Mouse (Mus musculus) hindbrain, postnatal 0 days (tissue): ENCODE measurements around the gene Vps39. TPM values are rescaled to one million over a fixed set of nuclear protein-coding genes. Genes with fewer than 3 reads are reported as not detected.

Source experiments
- ATAC-seq: fragments of 200-750 bp; cut with Nextera tagmentation; 2 replicates; pipeline ENCODE4 v1.8.0; 2017; ENCODE audit warnings: mild to moderate bottlenecking, moderate TSS enrichment, moderate library complexity
- DNase-seq: peaks from one replicate; pipeline ENCODE4 v3.0.0-alpha.2; 2015; ENCODE audit warnings: low spot score
- H3K27ac ChIP-seq: fragments of 300-500 bp; sonication (generic); 2 replicates; pipeline ENCODE4 v1.5.1; 2014; ENCODE audit warnings: mild to moderate bottlenecking
- H3K27me3 ChIP-seq: fragments of 300-500 bp; sonication (generic); 2 replicates; pipeline ENCODE4 v1.6.1; 2014; ENCODE audit warnings: low read length, mixed read lengths; ENCODE audit not compliant: insufficient read depth
- H3K36me3 ChIP-seq: fragments of 300-500 bp; sonication (generic); 2 replicates; pipeline ENCODE4 v1.6.1; 2014; ENCODE audit warnings: low read length, mixed read lengths; ENCODE audit not compliant: insufficient read depth
- H3K4me1 ChIP-seq: fragments of 300-500 bp; sonication (generic); 2 replicates; pipeline ENCODE4 v1.6.1; 2014; ENCODE audit warnings: antibody characterized with exemption, low read length, mixed read lengths; ENCODE audit not compliant: insufficient read depth
- H3K4me2 ChIP-seq: fragments of 300-500 bp; sonication (generic); 2 replicates; pipeline ENCODE4 v1.6.1; 2014; ENCODE audit warnings: low read depth, mild to moderate bottlenecking, low read length, moderate library complexity, mixed read lengths
- H3K4me3 ChIP-seq: fragments of 300-500 bp; sonication (generic); 2 replicates; pipeline ENCODE4 v1.5.1; 2014; ENCODE audit warnings: low read length
- H3K9ac ChIP-seq: fragments of 300-500 bp; sonication (generic); replicated peaks from 2 replicates; pipeline ENCODE4 v1.6.1; 2014; ENCODE audit warnings: mild to moderate bottlenecking, low read length, moderate library complexity, mixed read lengths
- H3K9me3 ChIP-seq: fragments of 300-500 bp; sonication (generic); 2 replicates; pipeline ENCODE4 v1.6.1; 2016; ENCODE audit warnings: low read length, mixed read lengths
- CTCF ChIP-seq: IDR thresholded peaks from 2 replicates; pipeline ENCODE4 v1.5.1; 2016; ENCODE audit warnings: antibody characterized with exemption, control low read depth, low read depth
- WGBS: fragments of 180-500 bp; shearing (Covaris S2); extraction: QIAGEN DNeasy Blood & Tissue Kit; methylation state at CpG from one replicate; pipeline ENCODE4 v1.1.7; 2014; 5-methylcytosine and 5-hydroxymethylcytosine counted together
- polyA plus RNA-seq: library from polyadenylated mRNA; unstranded; fragments of >200 nt; fragmentation: Nextera tagmentation; extraction: Ambion mirVana; gene quantifications from 2 replicates; pipeline ENCODE4 v1.2.1, GENCODE M21; 2015
- total RNA-seq: library from RNA; depleted of rRNA; stranded (reverse); fragments of >200 nt; gene quantifications from 2 replicates; pipeline ENCODE4 v1.2.3, GENCODE M21; 2014

Gene Vps39
- total and polyA plus RNA-seq, 2 experiments from 2014 or later = 32.2 to 67.4 TPM

DNA sequence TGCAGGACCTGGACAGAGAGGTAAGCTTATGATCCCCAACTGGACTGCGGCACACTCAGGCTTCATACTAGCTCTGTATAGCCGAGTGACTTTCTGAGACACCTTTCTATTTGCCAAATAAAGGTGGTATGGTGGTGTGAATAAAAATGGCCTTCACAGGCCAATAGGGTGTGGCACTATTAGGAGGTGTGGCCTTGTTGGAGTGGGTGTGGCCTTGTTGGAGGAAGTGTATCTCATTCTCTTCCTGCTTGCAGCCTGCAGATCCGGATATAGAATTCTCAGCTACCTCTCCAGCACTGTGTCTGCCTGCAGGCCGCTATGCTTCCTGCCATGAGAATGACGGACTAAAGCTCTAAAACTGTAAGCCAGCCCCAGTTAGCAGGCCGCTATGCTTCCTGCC lies 51.9 kb downstream of the Vps39 start:
- Histone ChIP-seq H3K9ac (no peak overlapping the region), H3K4me3 (no peak overlapping the region), H3K36me3 (no peaks in the 10 kb centered on the region), H3K4me1 (no peaks in the 10 kb centered on the region), H3K4me2 (no peak overlapping the region), H3K27me3 (no peaks in the 10 kb centered on the region), H3K9me3 (no peaks in the 10 kb centered on the region), H3K27ac (no peak overlapping the region)
- WGBS = 93% methylated on average over 6 of the region's 6 CpGs
- DNase-seq (no peak), ATAC-seq (no peak)
- no peak for TF ChIP-seq CTCF

DNA sequence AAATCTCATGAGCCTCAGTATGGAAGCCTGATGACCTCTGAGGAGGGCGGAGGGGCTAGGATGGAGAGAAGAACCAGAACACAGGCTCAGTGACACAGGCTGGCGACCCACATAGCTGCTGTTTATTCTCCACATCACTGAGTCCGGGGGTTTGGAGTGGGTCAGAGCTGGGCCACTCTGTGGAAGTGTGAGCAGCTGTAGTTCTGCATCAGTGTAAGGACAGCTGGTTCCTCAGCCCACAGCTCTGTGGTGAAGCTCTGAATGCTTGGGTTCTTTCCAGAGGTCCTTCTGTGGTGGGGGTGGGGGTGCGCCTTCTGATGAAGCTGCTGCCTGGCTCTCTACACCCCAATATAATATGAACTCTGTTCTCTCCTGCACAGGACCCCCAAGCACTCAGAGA lies 53.1 kb downstream of the Vps39 start:
- no peaks in the 10 kb centered on the region for H3K4me1 ChIP-seq
- WGBS = 89% methylated on average over 4 of the region's 4 CpGs
- no peak for ATAC-seq
- no peaks in the 10 kb centered on the region for H3K9me3 ChIP-seq
- H3K9ac ChIP-seq = no peak overlapping the region
- no peak for TF ChIP-seq CTCF
- no peak overlapping the region for H3K27ac ChIP-seq
- H3K27me3 ChIP-seq = no peaks in the 10 kb centered on the region
- H3K4me3 ChIP-seq = no peak overlapping the region
- H3K36me3 ChIP-seq = no peaks in the 10 kb centered on the region
- DNase-seq = no peak
- no peak overlapping the region for H3K4me2 ChIP-seq

DNA sequence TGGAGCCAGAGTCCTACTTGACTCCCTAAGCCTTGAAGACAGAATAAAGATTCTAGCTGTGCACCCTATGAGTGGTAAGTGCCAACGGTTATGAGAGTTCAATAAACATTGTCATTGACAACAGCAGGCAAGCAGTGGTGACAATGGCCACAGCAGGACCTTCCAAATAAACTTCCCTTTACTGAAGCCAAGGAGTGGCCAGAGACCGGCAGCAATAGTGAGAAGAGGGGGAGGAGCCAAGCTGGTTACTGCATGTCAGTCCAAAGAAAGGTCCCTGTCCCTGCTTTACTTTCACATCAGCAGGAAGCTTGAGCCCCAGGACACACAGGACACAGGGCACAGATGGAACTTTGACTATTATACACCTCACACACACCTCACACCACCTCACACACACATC lies 56.8 kb downstream of the Vps39 start:
- TF ChIP-seq CTCF = no peak
- Histone ChIP-seq H3K9ac (no peak overlapping the region), H3K27me3 (no peaks in the 10 kb centered on the region), H3K4me1 (no peaks in the 10 kb centered on the region), H3K4me2 (no peak overlapping the region), H3K27ac (no peak overlapping the region), H3K36me3 (no peaks in the 10 kb centered on the region), H3K4me3 (no peak overlapping the region), H3K9me3 (no peaks in the 10 kb centered on the region)
- ATAC-seq = no peak
- DNase-seq = no peak
- 6% methylated on average over 2 of the region's 2 CpGs for WGBS

DNA sequence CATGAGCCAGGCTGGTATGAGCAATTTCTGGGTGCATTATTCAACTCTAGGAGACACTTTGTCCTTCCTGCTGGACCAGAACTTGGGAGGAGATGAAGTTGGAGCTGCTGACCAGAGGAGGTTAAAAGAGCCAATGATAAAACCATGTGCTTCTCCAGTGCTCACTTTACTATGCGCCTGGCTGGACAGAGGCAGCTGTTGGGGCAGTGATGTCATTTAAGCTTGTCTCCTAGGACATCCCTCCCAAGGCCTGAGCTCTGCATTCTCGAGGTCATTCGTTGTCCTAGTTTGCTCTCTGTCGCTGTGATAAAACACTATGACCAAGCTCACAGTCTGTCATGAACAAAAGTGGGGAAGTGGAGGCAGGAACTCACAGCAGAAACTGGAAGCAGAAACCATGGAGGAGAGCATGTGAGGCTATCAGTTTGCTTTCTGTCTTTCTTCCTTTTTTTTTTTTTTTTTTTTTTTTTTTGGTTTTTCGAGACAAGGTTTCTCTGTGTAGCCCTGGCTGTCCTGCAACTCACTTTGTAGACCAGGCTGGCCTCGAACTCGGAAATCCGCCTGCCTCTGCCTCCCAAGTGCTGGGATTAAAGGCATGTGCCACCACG lies 61.4 kb downstream of the Vps39 start:
- 81% methylated on average over 9 of the region's 9 CpGs for WGBS
- no peak overlapping the region for H3K4me3 ChIP-seq
- DNase-seq (no peak), ATAC-seq (no peak)
- H3K9ac ChIP-seq = no peak overlapping the region
- H3K27ac ChIP-seq = no peak overlapping the region
- H3K9me3 ChIP-seq = no peaks in the 10 kb centered on the region
- no peaks in the 10 kb centered on the region for H3K36me3 ChIP-seq
- no peak for TF ChIP-seq CTCF
- no peaks in the 10 kb centered on the region for H3K4me1 ChIP-seq
- no peaks in the 10 kb centered on the region for H3K27me3 ChIP-seq
- no peak overlapping the region for H3K4me2 ChIP-seq

DNA sequence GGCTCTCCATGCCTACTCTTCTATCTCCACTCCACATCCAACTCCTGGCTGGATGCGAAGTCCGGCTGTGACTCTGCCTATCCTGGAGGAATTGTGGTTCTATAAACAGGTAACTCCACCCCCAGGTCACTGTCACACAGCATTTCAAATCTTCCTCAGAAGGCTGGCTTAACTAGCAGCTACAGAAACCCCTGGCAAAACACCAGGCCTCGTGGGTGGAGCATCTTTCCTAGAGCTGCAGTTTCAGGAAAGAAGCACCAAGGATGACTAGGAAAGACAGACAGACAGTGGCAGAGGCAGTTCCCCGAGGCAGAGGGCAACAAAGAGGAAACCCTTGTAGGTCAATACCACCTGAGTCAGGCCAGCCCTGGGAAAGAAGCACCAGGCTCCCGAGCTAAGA lies 63.9 kb downstream of the Vps39 start, which contains the start of gene Pla2g4d:
Gene Pla2g4d (minus strand): TSS at position 203 of the 400 bp plus-strand sequence.
- no peak for ATAC-seq
- H3K4me2 ChIP-seq = no peak within 1 kb of the TSS
- no peak for DNase-seq
- TF ChIP-seq CTCF = no peak
- no peak within 1 kb of the TSS for H3K4me3 ChIP-seq
- H3K27me3 ChIP-seq = no peaks in the 10 kb centered on the region
- no peaks in the 10 kb centered on the region for H3K4me1 ChIP-seq
- H3K36me3 ChIP-seq = no peaks in the 10 kb centered on the region
- 75% methylated on average over 5 of the region's 5 CpGs for WGBS
- no peak within 1 kb of the TSS for H3K9ac ChIP-seq
- no peaks in the 10 kb centered on the region for H3K9me3 ChIP-seq
- H3K27ac ChIP-seq = no peak within 1 kb of the TSS

DNA sequence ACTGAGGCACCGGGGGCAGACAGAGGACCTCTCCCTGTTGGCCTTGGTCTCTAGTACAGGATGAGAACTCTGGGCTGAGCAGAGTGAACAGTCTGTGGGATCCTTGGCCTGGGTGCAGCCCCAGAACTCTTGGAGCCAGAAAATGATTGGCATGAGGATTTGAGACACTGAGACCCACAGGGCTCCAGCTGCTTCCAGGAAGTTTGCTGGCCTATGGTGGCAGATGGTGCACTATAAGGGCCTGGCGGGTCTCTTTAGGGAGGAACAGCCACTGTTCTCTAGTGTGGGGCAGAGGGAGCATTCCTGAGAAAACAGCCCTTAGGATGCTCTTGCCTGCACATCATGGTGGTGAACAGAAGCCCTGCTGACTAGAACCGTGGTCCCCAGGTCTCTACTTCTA lies 64.5 kb downstream of the Vps39 start:
- H3K36me3 ChIP-seq = no peaks in the 10 kb centered on the region
- no peak overlapping the region for H3K27ac ChIP-seq
- H3K27me3 ChIP-seq = no peaks in the 10 kb centered on the region
- TF ChIP-seq CTCF = no peak
- DNase-seq = no peak
- no peaks in the 10 kb centered on the region for H3K4me1 ChIP-seq
- H3K9me3 ChIP-seq = no peaks in the 10 kb centered on the region
- no peak overlapping the region for H3K4me3 ChIP-seq
- no peak overlapping the region for H3K9ac ChIP-seq
- ATAC-seq = no peak
- no peak overlapping the region for H3K4me2 ChIP-seq
- 76% methylated on average over 3 of the region's 3 CpGs for WGBS

DNA sequence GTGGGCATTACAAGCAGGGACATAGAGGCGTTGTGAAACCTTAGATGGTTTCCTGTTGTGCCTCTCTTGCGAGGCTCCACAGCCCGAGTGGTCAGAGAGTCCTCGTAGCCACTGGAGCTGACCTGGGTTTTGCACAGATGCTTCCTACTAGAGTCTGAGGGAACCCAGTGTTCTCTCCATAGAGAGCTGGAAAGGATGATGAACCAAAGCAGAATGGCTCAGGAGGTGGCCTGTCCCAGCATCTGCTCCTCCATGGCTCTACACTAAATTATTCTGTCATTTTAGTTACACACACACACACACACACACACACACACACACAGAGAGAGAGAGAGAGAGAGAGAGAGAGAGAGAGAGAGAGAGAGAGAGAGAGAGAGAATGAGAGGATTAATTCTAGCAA lies 67.3 kb downstream of the Vps39 start:
- no peak for TF ChIP-seq CTCF
- WGBS = 72% methylated on average over 4 of the region's 4 CpGs
- H3K9ac ChIP-seq = no peak overlapping the region
- DNase-seq (peak; percentile 12), ATAC-seq (0 out of 2 replicates have a peak, but pooled peaks have one; percentile 29)
- H3K27me3 ChIP-seq = no peaks in the 10 kb centered on the region
- no peaks in the 10 kb centered on the region for H3K4me1 ChIP-seq
- H3K9me3 ChIP-seq = no peaks in the 10 kb centered on the region
- H3K4me2 ChIP-seq = no peak overlapping the region
- H3K4me3 ChIP-seq = no peak overlapping the region
- no peaks in the 10 kb centered on the region for H3K36me3 ChIP-seq
- no peak overlapping the region for H3K27ac ChIP-seq
